Mouse (Mus musculus) MEL-GATA-1-ER (cell line): ENCODE results near the gene Lhb.
"Not testable (repeated sequence)": the region's sequence is repeated elsewhere in the genome, so short reads cannot be mapped to it uniquely, and the experiment has no call there.

Experiments used
- DNase-seq: peaks from one replicate; pipeline ENCODE4 v3.0.0-alpha.2; 2012; ENCODE audit warnings: low read depth; ENCODE audit errors: extremely low read depth

Gene Lhb

DNA sequence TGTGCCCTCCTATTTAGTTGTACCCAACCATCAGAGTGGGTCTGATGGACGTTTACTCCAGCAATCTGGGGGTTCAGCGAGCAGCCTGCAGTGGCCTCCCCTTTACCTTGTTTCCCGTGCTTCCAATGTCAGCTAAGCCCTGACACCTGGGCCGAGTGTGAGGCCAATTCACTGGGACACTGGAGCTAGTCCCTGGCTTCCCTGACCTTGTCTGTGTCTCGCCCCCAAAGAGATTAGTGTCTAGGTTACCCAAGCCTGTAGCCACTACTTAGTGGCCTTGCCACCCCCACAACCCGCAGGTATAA is at the start of gene Lhb:
Lhb (plus strand) TSS at position 206 of the 305 bp plus-strand sequence.
- no peak for DNase-seq

DNA sequence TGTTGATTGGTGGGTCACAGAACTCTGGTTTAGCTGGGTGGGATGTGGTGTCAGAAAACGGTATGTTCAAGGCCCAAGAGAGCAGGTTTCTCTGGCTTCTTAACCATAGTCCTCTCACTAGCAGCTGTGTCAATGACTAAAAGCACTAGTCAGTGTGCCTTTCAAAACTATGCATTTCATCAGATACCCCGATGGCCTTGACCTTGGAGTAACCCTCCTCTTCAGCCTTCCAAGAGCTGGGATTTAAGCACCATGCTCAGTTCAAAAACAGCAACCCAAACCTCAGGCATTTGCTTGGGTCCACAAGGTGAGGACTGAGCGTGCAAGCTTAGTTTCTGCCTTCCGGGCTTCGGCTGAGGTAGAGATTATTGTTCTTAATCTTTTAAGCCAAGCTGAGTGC is 48.2 kb upstream of the Lhb start:
- no peak for DNase-seq

DNA sequence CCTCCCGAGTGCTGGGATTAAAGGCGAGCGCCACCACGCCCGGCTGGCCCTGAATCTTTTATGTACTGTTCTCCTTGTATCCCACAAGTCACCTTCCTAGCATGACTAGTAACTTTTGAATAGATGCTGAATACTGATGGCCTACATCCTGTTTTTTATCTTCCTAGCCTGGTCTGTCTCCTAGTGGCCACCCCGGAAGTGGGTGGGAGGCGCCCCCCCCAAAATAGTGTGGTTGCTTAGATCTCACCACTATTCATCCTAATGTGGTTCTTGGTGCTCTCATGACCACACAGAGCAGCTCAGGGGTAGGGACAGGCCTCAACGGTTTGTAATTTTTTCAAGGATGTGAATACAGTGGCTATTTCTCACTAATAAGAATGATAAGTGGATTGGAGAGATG is 46.0 kb upstream of the Lhb start:
- peak; percentile 76 for DNase-seq

DNA sequence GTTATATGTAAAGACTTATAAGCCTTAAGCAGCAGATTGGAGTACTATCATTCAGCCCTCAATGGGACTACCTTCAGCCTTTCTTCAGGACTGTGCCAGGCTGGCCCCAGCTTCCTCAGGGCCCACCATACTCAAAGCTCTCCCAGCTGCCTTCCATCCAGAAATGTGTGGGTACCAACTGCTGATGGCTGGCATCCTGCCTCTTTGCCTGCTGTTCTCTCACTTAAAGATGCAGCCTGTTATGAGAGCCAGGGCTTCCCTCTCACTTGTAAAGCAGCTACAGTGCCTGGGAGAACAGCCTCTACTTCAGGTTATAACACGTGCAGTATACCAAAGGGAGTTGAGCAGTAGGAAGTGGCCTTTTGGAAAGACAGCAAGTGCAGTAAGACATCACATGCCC is 44.6 kb upstream of the Lhb start:
- no peak for DNase-seq

DNA sequence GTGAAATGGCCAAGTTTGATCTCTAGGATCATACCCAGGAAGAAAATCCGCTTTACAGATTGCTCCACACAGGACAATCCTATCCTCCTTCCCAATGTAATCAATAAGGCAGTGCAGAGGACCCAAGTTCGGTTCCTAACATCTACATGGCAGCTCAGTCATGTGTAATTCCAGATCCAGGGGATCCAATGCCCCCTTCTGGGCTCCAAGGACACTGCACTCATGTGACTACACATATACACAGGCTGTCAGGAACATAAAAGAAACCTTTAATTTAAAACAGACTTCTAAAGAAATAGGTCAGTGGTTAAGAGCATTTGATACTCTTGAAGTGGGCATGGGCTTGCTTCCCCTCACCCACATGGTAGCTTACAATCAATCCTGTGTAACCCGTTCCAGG is 34.5 kb upstream of the Lhb start:
- no peak for DNase-seq

DNA sequence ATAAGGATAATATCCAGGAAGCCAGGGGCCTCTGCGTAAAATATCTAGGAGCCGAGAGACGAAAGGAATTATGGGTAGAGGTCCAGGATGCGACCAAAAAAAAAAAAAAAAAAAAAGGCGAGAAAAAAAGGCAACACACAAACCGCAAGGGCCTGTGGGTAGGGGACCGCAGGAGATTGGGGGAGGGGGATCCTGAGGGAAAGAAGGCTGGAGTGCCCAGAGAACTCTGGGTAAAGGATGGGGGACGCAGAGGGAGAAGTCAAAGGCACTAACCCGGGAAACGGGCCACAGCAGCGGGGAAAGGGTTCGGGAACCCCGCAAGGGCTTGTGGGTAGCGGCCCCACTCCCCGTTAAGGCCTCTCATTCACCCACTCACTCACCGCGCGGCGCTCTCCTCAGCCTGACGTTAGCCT is 25.5 kb upstream of the Lhb start:
- DNase-seq, result peak; percentile 48

DNA sequence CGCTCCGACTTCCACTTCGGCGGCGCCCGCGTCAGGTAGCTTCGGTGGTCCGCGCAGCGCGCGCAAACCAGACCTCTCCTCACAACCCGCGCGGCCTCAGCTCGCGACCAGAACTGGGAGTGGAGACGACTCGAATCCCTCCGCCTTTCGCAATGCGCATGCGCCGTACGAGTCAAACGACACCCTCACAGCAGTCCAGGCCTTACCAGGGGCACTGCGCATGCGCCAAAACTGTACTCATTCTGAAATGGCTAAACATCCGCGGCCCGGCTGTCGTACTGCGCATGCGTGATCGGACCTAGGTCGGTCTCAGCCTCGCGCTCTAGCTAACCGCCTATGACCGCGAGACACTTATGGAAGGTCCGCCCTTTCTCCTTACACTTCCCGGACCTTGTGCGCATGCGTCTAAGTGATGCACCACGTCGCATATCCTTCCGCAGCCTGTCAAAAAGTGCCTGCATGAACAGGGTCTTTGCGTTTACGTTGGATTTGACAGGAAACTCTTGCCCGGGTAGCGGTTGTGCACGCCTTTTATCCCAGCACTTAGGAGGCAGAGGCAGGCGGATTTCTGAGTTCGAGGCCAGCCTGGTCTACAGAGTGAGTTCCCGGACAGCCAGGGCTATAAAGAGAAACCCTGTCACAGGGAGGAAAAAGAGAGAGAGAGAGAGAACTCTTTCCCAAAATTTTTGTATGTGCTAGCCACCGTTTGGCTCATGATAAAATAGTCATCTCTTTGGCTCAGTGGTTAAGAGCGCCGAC is 24.9 kb upstream of the Lhb start, which contains the start of gene Snrnp70:
Snrnp70 (minus strand) TSS at position 165 of the 759 bp plus-strand sequence.
- DNase-seq, result peak; percentile 99

DNA sequence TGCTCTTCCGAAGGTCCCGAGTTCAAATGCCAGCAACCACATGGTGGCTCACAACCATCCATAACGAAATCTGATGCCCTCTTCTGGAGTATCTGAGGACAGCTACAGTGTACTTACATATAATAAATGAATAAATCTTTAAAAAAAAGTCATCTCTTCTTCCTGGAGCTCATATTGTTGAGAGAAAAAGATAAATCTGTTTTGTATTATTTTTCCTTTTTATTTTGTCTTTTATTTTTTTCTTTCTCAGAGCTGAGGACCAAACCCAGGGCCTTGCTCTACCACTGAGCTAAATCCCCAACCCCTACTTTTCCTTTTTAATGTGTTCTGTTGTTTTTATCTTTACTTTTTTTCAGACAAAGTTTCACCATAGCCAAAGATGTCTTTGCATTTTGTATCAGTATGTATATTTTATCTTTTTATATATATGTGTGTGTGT is 24.3 kb upstream of the Lhb start:
- not testable (repeated sequence) for DNase-seq

DNA sequence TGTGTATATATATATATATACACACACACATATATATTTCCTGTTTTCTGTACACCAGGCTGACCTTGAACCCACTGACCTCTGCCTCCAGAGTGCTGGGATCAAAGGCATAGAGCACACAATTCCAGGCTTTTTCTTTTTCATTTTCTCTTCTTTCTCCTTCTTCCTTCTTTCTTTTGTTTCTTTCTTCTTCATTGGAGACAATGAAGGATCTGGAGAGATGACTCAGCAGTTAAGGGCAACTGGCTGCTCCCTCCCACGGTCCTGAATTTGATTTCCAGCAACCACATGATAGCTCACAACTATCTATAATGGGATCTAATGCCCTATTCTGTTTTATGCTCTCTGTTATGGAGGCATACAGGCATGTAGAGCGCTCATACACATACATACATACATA is 23.8 kb upstream of the Lhb start:
- no peak for DNase-seq

DNA sequence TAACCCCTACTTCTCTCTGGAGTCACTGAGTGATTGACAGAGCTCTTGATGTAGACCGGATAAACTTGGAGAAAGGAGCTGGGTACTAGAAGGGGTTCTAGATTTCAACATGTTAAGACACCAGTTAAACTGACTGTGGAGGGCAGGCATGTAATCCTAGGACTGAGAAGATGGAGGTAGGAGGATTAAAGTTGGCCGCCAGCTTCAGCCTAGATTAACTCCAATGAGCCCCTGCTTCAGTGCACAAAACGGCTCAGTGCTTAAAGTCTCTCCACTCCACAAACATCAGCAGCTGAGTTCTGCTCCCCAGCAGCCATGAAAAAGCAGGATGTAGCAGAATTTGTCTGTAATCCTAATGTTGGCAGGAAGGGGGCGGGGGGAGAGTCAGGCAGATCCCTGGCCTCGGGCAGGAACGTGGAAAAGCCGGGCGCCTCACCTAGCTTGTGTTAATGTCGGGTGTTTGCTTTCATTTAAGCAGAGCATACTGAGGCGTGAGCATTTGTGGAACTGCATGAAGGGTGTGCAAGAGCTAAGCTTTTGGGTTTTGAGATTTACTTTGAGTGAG is 19.0 kb upstream of the Lhb start:
- DNase-seq, result no peak

DNA sequence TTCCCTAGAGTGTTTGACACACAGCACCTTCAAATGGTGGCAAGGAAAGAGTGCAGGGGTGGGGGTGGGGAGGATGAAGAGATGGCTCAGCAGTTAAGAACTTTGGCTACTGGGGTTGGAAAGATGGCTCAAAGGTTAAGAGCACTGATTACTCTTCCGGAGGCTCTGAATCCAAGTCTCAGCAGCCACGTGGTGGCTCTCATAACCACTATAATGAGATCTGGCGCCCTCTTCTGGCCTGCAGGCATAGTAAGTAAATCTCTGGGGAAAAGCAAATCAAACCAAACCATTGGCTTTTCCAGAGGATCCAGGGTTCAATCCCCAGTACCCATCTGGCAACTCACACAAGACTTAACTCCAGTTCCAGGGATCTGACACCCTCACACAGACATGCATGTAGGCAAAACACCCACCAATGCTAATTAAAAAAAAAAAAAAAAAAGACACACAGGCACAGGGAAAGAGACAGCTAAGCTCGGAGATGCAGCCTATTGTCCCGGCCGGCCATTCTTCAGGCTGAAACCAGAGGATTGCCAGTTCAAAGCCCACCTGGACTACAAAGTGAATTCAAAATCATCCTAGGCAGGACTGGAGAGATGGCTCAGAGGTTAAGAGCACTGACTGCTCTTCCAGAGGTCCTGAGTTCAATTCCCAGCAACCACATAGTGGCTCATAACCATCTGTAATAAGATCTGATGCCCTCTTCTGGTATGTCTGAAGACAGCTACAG is 16.9 kb upstream of the Lhb start:
- DNase-seq, result peak; percentile 63

DNA sequence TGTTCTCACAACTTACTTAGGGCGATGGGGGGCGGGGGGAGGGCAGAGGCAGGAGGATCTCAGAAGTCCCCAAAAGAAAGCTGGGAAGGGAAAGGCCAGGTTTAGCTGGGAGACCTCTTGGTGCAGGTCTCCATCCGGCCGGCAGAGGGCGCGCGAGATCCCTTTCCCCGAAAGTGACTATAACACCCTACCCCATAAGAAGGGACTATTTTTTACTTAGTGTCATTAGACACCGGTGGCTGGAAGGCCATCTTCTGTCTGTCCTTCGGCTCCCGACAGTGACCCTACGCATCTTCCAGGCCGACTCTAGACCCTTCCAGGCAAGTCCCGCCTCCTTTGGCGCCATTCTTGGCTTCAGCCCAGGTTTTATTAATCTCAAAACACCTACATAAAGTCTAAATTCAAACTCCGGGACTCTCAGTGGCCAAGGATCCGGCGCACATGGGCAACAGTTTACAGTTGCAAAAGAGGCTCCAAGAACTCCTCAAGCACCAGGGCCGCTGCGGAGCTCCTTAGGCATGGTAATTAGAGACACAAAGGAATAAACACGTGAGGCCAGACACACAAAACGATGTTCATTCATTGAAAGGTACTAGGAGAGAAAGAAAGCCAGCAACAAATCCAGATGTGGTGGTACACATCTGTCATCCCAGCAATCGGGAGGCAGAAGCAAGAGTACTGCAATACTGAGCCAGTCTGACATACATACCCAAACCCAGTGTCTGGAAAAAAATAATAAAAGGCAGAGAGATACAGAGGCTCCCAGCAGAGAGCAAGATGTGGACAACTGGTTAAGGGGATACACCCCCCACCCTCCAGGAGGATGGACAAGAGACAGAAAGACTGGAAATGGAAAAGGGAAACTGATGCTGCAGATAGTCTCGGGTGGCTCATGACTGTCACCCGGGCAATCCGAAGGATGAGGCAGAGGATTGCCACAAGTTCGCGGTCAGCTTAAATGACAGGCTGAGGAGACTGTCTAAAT is 15.2 kb upstream of the Lhb start, which contains the start of gene Kcna7:
Kcna7 (plus strand) TSS at position 563 of the 985 bp plus-strand sequence.
- no peak for DNase-seq

DNA sequence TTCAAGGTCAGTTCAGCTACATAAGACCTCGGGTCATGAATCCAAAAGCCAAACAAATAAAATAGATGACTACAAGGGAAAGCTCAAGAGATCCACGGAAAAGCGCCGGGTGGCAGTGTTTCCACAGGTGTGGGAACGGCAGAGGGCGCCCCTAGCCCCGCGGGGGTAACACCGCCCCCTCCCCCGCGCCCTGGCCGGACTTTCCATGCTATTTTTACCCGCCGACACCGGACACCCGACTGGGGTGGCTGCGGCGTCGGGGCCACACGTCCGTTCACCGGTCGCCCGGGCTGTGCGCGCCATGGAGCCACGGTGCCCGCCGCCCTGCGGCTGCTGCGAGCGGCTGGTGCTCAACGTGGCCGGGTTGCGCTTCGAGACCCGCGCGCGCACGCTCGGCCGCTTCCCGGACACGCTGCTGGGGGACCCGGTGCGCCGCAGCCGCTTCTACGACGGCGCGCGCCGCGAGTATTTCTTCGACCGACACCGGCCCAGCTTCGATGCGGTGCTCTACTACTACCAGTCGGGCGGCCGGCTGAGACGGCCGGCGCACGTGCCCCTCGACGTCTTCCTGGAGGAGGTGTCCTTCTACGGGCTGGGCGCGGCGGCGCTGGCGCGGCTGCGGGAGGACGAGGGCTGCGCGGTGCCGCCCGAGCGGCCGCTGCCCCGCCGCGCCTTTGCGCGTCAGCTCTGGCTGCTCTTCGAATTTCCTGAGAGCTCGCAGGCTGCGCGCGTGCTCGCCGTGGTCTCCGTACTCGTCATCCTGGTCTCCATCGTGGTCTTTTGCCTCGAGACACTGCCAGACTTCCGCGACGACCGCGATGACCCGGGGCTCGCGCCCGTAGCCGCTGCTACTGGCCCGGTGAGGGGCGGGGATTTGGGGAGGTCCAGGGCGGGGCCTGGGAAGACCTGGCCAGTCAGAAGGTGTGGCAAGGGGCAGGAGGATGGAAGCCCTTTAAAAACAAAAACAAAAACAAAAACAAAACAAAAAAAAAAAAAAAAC is 14.2 kb upstream of the Lhb start:
- no peak for DNase-seq

DNA sequence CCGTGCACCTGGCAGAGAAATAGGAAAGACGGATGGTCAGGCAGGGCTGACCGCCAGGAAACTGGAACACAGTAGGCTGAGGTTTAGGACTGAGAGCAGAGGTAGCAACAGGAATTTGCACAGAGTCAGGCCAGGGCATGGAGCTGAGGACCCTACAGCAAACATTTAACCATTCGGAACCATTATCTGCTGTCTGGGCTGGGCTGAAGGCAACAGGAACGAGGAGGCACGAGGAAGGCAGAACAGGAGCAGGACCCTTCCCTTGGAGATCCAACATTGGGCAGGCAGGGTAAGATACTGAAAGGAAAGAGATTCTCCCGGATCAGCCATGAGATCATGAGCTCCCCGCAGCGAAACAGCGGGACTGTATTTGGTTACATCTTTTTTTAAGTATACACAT is 12.8 kb upstream of the Lhb start:
- DNase-seq, result no peak

DNA sequence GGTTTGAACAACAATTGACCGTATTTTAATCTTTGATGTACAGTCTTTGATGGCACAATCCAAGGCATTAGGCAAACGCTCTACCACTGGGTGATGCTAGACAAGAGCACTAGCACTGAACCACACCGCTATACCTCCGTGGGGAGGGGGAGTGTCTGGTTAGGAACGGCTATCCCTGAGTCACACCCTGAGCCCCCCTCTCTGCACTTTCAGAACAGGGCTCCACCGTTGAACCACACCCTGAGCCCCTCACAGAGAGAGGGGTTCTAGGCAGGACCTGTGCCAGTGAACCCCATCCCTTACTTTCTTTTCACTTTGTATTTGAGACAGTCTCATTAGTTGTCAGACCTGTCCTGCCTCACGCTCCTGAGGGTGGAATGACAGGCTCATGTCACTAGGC is 12.3 kb upstream of the Lhb start:
- DNase-seq, result no peak

DNA sequence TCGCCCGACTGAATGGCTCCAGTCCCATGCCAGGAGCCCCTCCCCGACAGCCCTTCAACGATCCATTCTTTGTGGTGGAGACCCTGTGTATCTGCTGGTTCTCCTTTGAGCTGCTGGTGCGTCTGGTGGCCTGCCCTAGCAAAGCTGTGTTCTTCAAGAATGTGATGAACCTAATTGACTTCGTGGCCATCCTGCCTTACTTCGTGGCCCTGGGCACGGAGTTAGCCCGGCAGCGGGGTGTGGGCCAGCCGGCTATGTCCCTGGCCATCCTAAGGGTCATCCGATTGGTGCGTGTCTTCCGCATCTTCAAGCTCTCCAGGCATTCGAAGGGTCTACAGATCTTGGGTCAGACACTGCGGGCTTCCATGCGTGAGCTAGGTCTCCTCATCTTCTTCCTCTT is 11.7 kb upstream of the Lhb start:
- no peak for DNase-seq

DNA sequence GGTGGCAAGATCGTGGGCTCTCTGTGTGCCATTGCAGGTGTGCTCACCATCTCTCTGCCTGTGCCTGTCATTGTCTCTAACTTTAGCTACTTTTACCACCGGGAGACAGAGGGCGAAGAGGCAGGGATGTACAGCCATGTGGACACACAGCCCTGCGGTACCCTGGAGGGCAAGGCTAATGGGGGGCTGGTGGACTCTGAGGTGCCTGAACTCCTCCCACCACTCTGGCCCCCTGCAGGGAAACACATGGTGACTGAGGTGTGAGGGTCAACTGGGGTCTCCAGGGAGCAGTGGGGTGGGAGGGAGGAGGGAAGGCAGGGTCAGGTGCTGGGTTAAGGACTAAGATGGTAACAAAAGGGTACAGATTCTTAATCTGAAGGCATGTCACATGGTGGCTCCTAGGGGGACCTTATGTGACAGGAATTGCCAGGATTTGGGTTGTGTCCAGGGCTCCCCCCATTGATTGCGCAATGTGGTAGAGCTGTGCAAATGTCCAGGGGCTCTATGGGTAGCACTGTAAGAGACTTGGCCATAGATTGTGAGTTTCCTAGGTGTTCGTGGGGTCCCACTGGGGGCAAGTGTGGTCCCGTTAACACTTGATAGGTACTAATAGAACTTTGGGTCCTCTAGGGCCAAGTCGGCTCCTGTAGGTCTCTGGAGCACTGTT is 11.0 kb upstream of the Lhb start:
- DNase-seq, result no peak

DNA sequence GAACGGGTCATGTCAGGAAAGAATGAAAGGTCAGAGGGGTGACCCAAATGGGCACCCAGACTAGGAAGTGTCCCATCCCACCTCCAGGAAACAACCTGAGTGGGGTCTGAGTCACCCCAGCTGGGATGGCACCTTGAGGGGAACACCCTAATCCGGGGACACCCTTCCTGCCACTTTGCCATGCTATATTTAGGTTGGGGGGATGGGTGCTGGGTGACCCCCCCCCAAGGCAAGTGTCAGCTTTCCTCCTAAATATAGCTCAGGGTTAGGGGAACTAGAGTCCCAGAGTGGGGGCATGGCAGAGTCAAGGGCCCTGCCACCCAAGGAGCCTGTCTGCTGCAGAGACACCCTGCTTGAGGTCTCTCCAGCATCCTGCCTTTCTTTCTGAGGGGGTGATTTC is 8.2 kb upstream of the Lhb start:
- DNase-seq, result no peak

DNA sequence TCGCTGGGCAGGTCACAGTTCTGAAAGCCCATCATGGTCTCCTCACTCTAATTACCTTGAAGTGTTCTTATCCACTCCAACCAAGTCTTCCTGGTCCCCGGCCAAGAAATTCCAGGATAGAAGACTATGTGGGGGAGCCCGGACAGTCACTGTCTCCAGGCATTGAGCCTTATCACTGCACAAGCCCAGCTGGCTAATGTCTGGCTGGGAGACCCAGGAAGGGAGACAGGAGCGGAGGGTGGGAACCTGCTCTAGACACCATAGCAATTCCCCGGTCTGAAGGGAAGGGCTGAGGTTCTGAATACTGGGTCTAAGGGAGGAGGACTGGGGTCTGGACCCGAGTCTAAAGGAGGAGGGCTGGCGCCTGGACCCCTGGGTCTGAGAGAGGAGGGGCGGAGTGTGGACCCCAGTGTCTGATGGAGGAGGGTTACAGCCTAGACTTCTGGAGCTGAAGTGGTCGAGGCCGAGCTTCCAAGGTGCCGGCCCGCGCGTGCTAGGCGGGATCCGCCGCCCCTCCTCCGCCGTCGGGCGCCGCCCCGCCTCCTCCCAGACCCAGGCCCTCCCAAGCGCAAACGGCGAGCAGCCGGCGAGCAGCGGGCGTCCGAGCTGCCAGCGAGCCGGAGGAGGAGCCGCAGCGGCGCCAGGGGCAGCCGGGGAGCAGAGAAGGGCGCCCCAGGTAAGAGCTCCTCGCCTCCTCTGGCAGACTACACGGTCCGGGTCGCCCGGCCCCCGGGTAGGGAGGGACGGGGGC is 7.3 kb upstream of the Lhb start, which contains the start of gene Ntf5:
Ntf5 (plus strand) TSS at position 583 of the 751 bp plus-strand sequence.
- no peak for DNase-seq
